Mouse (Mus musculus): ENCODE measurements at regions not wholly inside any gene's neighbourhood (a gene's known extent, or its start where the extent isn't known, plus 50 kb on each side); places are given as distances from the start of the nearest gene placed in this dataset.

GRCm38 (mm10) chr1:73178810-73179209 lies 163.1 kb upstream of the Tnp1 start:
- no peak for DNase-seq

GRCm38 (mm10) chr1:73177076-73177475 lies 161.4 kb upstream of the Tnp1 start:
- no peak for DNase-seq

GRCm38 (mm10) chr1:73170668-73171008 lies 154.9 kb upstream of the Tnp1 start:
- no peak for DNase-seq

- DNase-seq: no peak
Observed at GRCm38 (mm10) chr1:73169929-73170667, 154.4 kb upstream of the Tnp1 start.

- no peak for DNase-seq
Observed at GRCm38 (mm10) chr1:73169077-73169869, 153.6 kb upstream of the Tnp1 start.

GRCm38 (mm10) chr1:73160199-73160598 lies 144.5 kb upstream of the Tnp1 start:
- no peak for DNase-seq

GRCm38 (mm10) chr1:73159405-73159976 lies 143.8 kb upstream of the Tnp1 start:
- no peak for DNase-seq

- DNase-seq: peak; percentile 59
Observed at GRCm38 (mm10) chr1:73153438-73154097, 137.9 kb upstream of the Tnp1 start.

- DNase-seq: no peak
Observed at GRCm38 (mm10) chr1:73149926-73150325, 134.2 kb upstream of the Tnp1 start.

- peak; percentile 6 for DNase-seq
Observed at GRCm38 (mm10) chr1:73142845-73143244, 127.1 kb upstream of the Tnp1 start.

- peak; percentile 78 for DNase-seq
Observed at GRCm38 (mm10) chr1:73140557-73141345, 125.0 kb upstream of the Tnp1 start.

- no peak for DNase-seq
Observed at GRCm38 (mm10) chr1:73130215-73130861, 114.6 kb upstream of the Tnp1 start.

- no peak for DNase-seq
Observed at GRCm38 (mm10) chr1:73123012-73123411, 107.3 kb upstream of the Tnp1 start.

- no peak for DNase-seq
Observed at GRCm38 (mm10) chr1:73118661-73119060, 103.0 kb upstream of the Tnp1 start.

- no peak for DNase-seq
Observed at GRCm38 (mm10) chr1:73116526-73116925, 100.8 kb upstream of the Tnp1 start.

- no peak for DNase-seq
Observed at GRCm38 (mm10) chr1:73115854-73116253, 100.1 kb upstream of the Tnp1 start.

GRCm38 (mm10) chr1:73113137-73113536 lies 97.4 kb upstream of the Tnp1 start:
- peak; percentile 14 for DNase-seq

- no peak for DNase-seq
Observed at GRCm38 (mm10) chr1:73112711-73113110, 97.0 kb upstream of the Tnp1 start.

- peak; percentile 53 for DNase-seq
Observed at GRCm38 (mm10) chr1:73111911-73112310, 96.2 kb upstream of the Tnp1 start.

- peak; percentile 59 for DNase-seq
Observed at GRCm38 (mm10) chr1:73105856-73106463, 90.3 kb upstream of the Tnp1 start.

- no peak for DNase-seq
Observed at GRCm38 (mm10) chr1:73097645-73098440, 82.1 kb upstream of the Tnp1 start.

Data from lung, postnatal 36 days (tissue).